20 mouse cellular contexts compared by ENCODE assay signal in genomic region chr6:114795706-114796325, GRCm38 (mm10).
"Had no signal": no experiment of that assay in that cellular context is flagged by ENCODE, and none has a peak within 500 bp of the region (broad histone marks: within the 10 kb centered on the region; RNA-seq: fewer than 3 reads in every experiment).

No protein-coding gene starts in this region.

- H3K9me3 ChIP-seq: limb, embryonic 10.5 days; limb, embryonic 13.5 days; neural tube, embryonic 12.5 days; neural tube, embryonic 15.5 days had no signal

- H3K4me2 ChIP-seq: limb, embryonic 13.5 days; midbrain, embryonic 11.5 days; neural tube, embryonic 12.5 days; neural tube, embryonic 15.5 days had no signal

- H3K4me3 ChIP-seq: layer of hippocampus, adult 2 months; limb, embryonic 10.5 days; limb, embryonic 13.5 days; neural tube, embryonic 12.5 days; neural tube, embryonic 15.5 days had no signal

- H3K27ac ChIP-seq: kidney, postnatal 0 days; layer of hippocampus, adult 2 months; limb, embryonic 10.5 days; limb, embryonic 13.5 days; neural tube, embryonic 12.5 days; neural tube, embryonic 15.5 days; stomach, postnatal 0 days had no signal

- H3K27me3 ChIP-seq: limb, embryonic 13.5 days; neural tube, embryonic 12.5 days; neural tube, embryonic 15.5 days had no signal

- DNase-seq: kidney, adult 2 months; kidney, postnatal 25 days; layer of hippocampus, adult 9-11 months; lung, adult 2 months; lung, postnatal 14 days; lung, postnatal 4 days; midbrain, embryonic 14.5 days; right cerebral cortex, adult 18-20 months; right cerebral cortex, postnatal 14 days; right cerebral cortex, postnatal 4 days; thymus, postnatal 25 days had no signal

- H3K9ac ChIP-seq: limb, embryonic 13.5 days; neural tube, embryonic 12.5 days; neural tube, embryonic 15.5 days had no signal

- ATAC-seq: intestine, postnatal 0 days had no signal

- H3K36me3 ChIP-seq: limb, embryonic 10.5 days; limb, embryonic 13.5 days; neural tube, embryonic 12.5 days; neural tube, embryonic 15.5 days had no signal
